Mouse (Mus musculus) CH12.LX (cell line): Measurements from ENCODE around the gene Vps37d. TPM values are rescaled to one million over a fixed set of nuclear protein-coding genes. Genes with fewer than 3 reads are reported as not detected.

Experiments used
- DNase-seq: peaks from one replicate; pipeline ENCODE4 v3.0.0-alpha.2; 2013; ENCODE audit errors: extremely low read depth
- H3K27ac ChIP-seq: 2 replicates; pipeline ENCODE4 v1.5.1; 2012; ENCODE audit warnings: low read depth, mild to moderate bottlenecking, control low read depth, moderate library complexity; ENCODE audit not compliant: insufficient read depth
- H3K27me3 ChIP-seq: replicated peaks from 2 replicates; pipeline ENCODE3; 2012; ENCODE audit warnings: inconsistent platforms
- H3K36me3 ChIP-seq, 2 experiments: replicated peaks in 1 of 2; 2 replicates each; pipeline versions ENCODE3 to v1.6.1; 2012; ENCODE audit warnings: inconsistent platforms in 1 of 2, low read length in 1 of 2, mild to moderate bottlenecking in 1 of 2, mixed read lengths in 1 of 2, moderate library complexity in 1 of 2; ENCODE audit not compliant: control insufficient read depth in 1 of 2, insufficient read depth in 1 of 2
- H3K4me1 ChIP-seq, 2 experiments: 2 replicates each; pipeline ENCODE4 v1.6.1; 2012; ENCODE audit warnings: inconsistent platforms in 1 of 2, moderate library complexity in 1 of 2; ENCODE audit not compliant: insufficient read depth in 2 of 2, control insufficient read depth in 1 of 2
- H3K4me2 ChIP-seq: 2 replicates; pipeline ENCODE4 v1.6.1; 2012; ENCODE audit warnings: low read depth, mild to moderate bottlenecking, control low read depth; ENCODE audit not compliant: poor library complexity, insufficient read depth, severe bottlenecking
- H3K4me3 ChIP-seq, 3 experiments: fragments of 150-350 bp in 1 of 3; sonication (generic) in 1 of 3; replicated peaks in 1 of 3; 2 replicates each; pipeline versions ENCODE3 to v1.5.1; 2011 to 2012; ENCODE audit warnings: low read depth in 2 of 3, low read length in 2 of 3, mild to moderate bottlenecking in 2 of 3, moderate library complexity in 2 of 3, control low read depth in 1 of 3, improper control_type of control experiment in 1 of 3, inconsistent platforms in 1 of 3, mixed read lengths in 1 of 3; ENCODE audit not compliant: poor library complexity in 1 of 3
- H3K79me2 ChIP-seq: replicated peaks from 2 replicates; pipeline ENCODE4 v1.6.1; 2012; ENCODE audit warnings: mild to moderate bottlenecking, moderate library complexity; ENCODE audit not compliant: control insufficient read depth, poor library complexity, insufficient read depth, severe bottlenecking; ENCODE audit errors: extremely low read depth
- H3K9ac ChIP-seq: 2 replicates; pipeline ENCODE4 v1.6.1; 2012; ENCODE audit warnings: low read depth, mild to moderate bottlenecking, control low read depth, moderate library complexity; ENCODE audit not compliant: insufficient read depth
- H3K9me3 ChIP-seq: replicated peaks from 2 replicates; pipeline ENCODE3; 2012; ENCODE audit warnings: low read length, inconsistent platforms, mixed read lengths
- CHD1 ChIP-seq: IDR thresholded peaks from 2 replicates; pipeline ENCODE4 v1.6.1; 2012; ENCODE audit warnings: low read depth, low read length, improper control_type of control experiment, inconsistent platforms
- CHD2 ChIP-seq: IDR thresholded peaks from 2 replicates; pipeline ENCODE4 v1.6.1; 2011; ENCODE audit warnings: low read length, improper control_type of control experiment
- CTCF ChIP-seq, 2 experiments: IDR thresholded peaks in 1 of 2; conservative IDR thresholded peaks in 1 of 2; 2 replicates each; pipeline ENCODE4 v1.5.1; 2011 to 2012; ENCODE audit warnings: low read depth in 2 of 2, low read length in 2 of 2, improper control_type of control experiment in 1 of 2, inconsistent platforms in 1 of 2, mild to moderate bottlenecking in 1 of 2, moderate library complexity in 1 of 2
- HCFC1 ChIP-seq: IDR thresholded peaks from 2 replicates; pipeline ENCODE4 v1.6.1; 2012; ENCODE audit warnings: low read depth, mild to moderate bottlenecking, inconsistent platforms, low read length, improper control_type of control experiment
- IRF4 ChIP-seq: IDR thresholded peaks from 2 replicates; pipeline ENCODE4 v1.6.1; 2014; ENCODE audit warnings: low read depth, mild to moderate bottlenecking, inconsistent platforms, low read length, improper control_type of control experiment
- JUND ChIP-seq: conservative IDR thresholded peaks from 2 replicates; pipeline ENCODE4 v1.6.1; 2011; ENCODE audit warnings: low read depth, low read length, improper control_type of control experiment
- KAT2A ChIP-seq: IDR thresholded peaks from 2 replicates; pipeline ENCODE4 v1.6.1; 2012; ENCODE audit warnings: low read length, improper control_type of control experiment, inconsistent platforms; ENCODE audit not compliant: insufficient replicate concordance
- MAFK ChIP-seq: IDR thresholded peaks from 2 replicates; pipeline ENCODE4 v1.6.1; 2011; ENCODE audit warnings: low read length, improper control_type of control experiment; ENCODE audit not compliant: insufficient replicate concordance
- MEF2A ChIP-seq: IDR thresholded peaks from 2 replicates; pipeline ENCODE4 v1.6.1; 2014; ENCODE audit warnings: low read depth, mild to moderate bottlenecking, inconsistent platforms, low read length, improper control_type of control experiment, borderline replicate concordance
- MXI1 ChIP-seq: IDR thresholded peaks from 2 replicates; pipeline ENCODE4 v1.6.1; 2011; ENCODE audit warnings: mild to moderate bottlenecking, low read depth, low read length, improper control_type of control experiment
- MYC ChIP-seq: IDR thresholded peaks from 2 replicates; pipeline ENCODE4 v1.6.1; 2011; ENCODE audit warnings: low read depth, mild to moderate bottlenecking, improper control_type of control experiment, low read length
- NRF1 ChIP-seq: IDR thresholded peaks from 2 replicates; pipeline ENCODE4 v1.6.1; 2014; ENCODE audit warnings: low read depth, mild to moderate bottlenecking, inconsistent platforms, low read length, improper control_type of control experiment, moderate library complexity
- ZKSCAN1 ChIP-seq: IDR thresholded peaks from 2 replicates; pipeline ENCODE4 v1.6.1; 2012; ENCODE audit warnings: low read depth, inconsistent platforms, low read length, improper control_type of control experiment, borderline replicate concordance
- dilution Hi-C: fragments of 300-500 bp; cut with MboI; formaldehyde crosslinking; loops from 2 replicates; pipeline ENCODE4 v1.14.3; 2020; ENCODE audit warnings: low sequenced_read_pairs; ENCODE audit not compliant: extremely low pct_unique_long_range_greater_than_20kb, extremely low pct_ligation_motif_present
- in situ Hi-C: fragments of 300-500 bp; cut with MboI; formaldehyde crosslinking; loops from 3 replicates; pipeline ENCODE4 v1.14.3; 2019; ENCODE audit warnings: low sequenced_read_pairs, low pct_ligation_motif_present, low pct_unique_long_range_greater_than_20kb, mixed read lengths
- polyA plus RNA-seq: library from polyadenylated mRNA; unstranded; fragments of >175 nt; gene quantifications from 2 replicates; pipeline ENCODE4 v1.2.1, GENCODE M21; 2012; ENCODE audit warnings: low read depth; ENCODE audit not compliant: insufficient read length
- total RNA-seq, 2 experiments: library from RNA; depleted of rRNA; stranded (reverse); fragments of 300-350 nt in 1 of 2; fragments of >200 nt in 1 of 2; gene quantifications; 2 replicates each; pipeline ENCODE4 v1.2.3; 2012 to 2014

Vps37d gene
- total and polyA plus RNA-seq, 3 experiments = 0.40 to 0.64 (median 0.56) TPM

DNA sequence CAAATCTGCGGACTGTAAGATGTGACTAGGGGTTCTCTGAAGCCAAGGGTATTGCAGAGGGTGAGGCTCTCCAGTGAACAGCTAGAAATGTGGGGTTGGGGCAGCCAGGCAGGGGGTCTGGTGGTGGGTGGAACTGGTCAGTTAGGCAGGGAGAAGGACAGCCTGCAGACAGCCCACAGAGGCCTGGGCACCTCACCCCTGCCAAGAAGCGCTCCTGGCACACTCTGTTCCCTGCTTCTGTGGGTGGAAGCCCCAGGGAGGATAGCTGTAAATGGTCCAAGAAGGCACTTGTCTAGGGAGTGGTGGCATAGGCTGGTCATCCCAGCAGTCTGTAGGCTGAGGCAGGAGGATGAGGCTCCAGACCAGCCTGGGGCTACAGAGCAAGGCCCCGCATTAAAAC is 31.4 kb upstream of the Vps37d start:
- Histone ChIP-seq H3K9me3 (peaks cover 18% of the 10 kb centered on the region), H3K36me3 (no peaks in the 10 kb centered on the region)
- dilution Hi-C loops = no loop called here
- TF ChIP-seq MAFK (no peak), MXI1 (no peak), ZKSCAN1 (no peak), MEF2A (no peak), CHD2 (no peak), JUND (no peak), IRF4 (no peak), KAT2A (no peak), MYC (no peak), CHD1 (no peak), HCFC1 (no peak), CTCF (conservative IDR thresholded peaks at IDR 0.05 in 1 of 2, IDR thresholded peaks at IDR 0.05 in 1 of 2; ENCODE audit: low read depth in 2 of 2, low read length in 2 of 2) (no peak)
- TF ChIP-seq, all 38 proteins: peak for 0
- in situ Hi-C loops = loop anchor here (25.0 kb wide), 1 partner anchor 197 kb away; the partner anchor contains the start of genes Cldn13 and Tmem270
- Histone ChIP-seq H3K27me3 (peaks cover 77% of the 10 kb centered on the region), H3K4me2 (no peak overlapping the region), H3K4me3 (no peak overlapping the region), H3K27ac (no peak overlapping the region), H3K79me2 (no peaks in the 10 kb centered on the region), H3K4me1 (no peaks in the 10 kb centered on the region), H3K9ac (no peak overlapping the region)
- DNase-seq = no peak

DNA sequence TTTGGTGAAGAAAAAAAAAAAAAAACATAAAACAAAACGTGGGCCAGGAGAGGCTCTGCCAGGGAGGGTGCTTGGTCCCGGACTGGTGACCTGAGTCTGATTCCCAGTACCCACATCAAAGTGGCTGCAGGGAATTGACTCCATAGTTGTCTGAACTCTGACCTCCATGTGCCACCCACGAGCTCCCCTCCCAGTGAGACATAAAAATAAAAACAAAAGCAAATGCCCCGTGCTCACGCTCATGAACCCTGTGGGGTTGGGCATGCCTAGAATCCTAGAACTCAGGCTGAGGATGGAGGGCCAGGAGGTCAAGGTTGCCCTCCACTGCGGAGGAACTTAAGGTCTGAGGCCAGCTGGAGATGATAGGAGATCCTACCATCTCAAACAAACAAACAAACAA is 31.0 kb upstream of the Vps37d start:
- TF ChIP-seq NRF1 (no peak), ZKSCAN1 (no peak)
- TF ChIP-seq, all 38 proteins: peak for 0
- in situ Hi-C loops (loop anchor here (25.0 kb wide), 1 partner anchor 197 kb away; the partner anchor contains the start of genes Cldn13 and Tmem270), dilution Hi-C loops (no loop called here)
- peaks cover 80% of the 10 kb centered on the region for H3K27me3 ChIP-seq
- peaks cover 18% of the 10 kb centered on the region for H3K9me3 ChIP-seq
- no peaks in the 10 kb centered on the region for H3K36me3 ChIP-seq
- H3K4me1 ChIP-seq = no peaks in the 10 kb centered on the region
- no peak overlapping the region for H3K9ac ChIP-seq
- DNase-seq = no peak
- H3K4me3 ChIP-seq = no peak overlapping the region
- no peaks in the 10 kb centered on the region for H3K79me2 ChIP-seq
- H3K27ac ChIP-seq = no peak overlapping the region
- no peak overlapping the region for H3K4me2 ChIP-seq
